Mouse (Mus musculus): ENCODE results near the gene Fbxl5. TPM values are rescaled to one million over a fixed set of nuclear protein-coding genes. Genes with fewer than 3 reads are reported as not detected.

The Fbxl5 gene
- polyA plus RNA-seq, 1 experiment: 31.4 TPM

DNA sequence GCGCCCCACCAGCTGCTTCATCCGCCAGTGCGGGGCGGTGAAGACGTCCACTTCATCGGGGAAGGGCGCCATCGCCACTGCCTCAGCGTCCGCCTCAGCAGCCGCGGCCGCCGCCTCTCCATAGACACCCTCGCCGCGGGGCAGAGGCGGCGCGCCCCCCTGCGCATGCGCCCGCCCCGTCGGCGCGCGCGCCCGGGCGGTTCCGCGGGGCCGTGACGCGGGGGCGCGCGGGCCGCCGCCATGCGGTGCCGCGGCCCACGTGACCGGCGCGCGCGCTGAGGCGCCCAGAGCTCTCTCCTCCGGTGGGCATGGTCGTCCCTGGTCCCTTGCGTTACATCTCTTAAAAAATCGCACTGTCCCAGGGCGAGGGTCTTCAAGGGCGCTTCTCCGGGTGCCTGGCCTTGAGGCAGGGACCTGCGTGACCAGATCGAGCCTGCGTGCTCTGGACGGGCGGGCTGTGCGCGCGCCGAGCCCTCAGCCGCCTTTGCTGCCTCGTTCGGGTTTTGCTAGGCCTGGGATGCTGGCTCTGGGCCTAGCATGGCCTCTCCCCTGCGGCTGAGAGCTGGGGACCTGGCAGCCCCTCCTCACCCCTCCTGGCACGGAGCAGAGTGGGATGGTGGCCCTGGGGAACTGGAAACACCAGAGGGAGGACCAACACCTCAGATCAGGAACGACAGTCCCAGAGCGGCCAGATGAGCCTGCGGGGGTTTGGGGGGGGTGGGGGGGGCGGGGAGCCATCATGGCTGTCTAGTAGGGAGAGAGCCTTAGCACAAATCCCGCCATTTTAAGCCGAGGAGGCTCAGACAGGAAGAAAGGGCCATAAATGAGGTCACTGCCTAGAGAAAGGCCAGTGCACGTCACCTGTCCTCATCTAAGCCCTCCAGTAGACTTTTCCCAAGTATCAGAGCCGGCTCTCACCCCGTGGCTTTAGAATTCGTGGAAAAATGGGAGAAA, 39.2 kb downstream of the Fbxl5 start:
- DNase-seq (ENCODE audit: low read depth): no peak

DNA sequence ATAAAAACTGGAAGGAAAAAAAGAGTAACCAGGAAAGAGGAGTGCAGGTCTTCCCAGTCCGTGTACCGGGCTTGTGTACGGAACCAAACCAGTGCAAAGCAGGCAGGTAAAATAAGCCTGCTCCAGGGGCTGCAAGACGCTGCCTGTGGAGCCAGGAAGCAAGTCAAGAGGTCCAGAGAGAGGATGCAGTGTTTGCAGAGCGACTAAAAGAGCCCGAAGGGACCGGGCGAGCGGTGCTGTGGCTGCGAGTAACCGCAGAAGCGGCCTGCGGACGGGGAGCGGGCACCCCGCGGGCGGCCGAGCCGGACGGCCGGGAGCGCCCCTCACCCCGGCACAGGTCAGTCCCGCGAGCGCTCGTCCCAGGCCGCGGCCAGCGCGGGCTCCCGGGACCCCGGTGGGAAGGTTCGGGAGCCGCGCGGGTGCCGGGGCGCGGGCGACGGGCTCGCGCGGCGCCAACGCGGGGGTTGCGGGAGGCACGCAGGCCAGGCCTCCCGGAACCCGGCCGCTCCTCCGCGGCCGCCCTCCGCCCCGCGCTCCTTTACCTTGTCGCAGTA, 39.9 kb downstream of the Fbxl5 start:
- DNase-seq (ENCODE audit: low read depth): no peak

DNA sequence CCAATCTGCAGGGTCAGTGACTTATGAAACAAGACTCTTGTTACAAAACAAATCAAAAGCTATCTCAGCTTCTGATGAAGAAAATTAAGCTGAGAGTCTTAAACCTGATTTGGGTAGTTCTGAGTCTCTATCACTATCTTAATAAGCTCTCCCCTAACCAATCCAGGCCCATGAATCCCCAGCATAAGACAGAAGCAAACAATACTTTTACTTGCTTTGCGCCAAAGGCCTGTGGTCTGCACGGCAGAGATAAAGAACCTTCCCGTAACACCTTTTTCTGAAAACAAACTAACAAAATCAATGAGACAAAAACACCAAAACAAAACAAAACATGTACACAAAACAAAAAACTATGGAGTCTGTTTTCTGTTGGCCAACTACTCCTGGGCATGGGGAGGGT, 42.9 kb downstream of the Fbxl5 start:
- DNase-seq (ENCODE audit: low read depth): no peak

DNA sequence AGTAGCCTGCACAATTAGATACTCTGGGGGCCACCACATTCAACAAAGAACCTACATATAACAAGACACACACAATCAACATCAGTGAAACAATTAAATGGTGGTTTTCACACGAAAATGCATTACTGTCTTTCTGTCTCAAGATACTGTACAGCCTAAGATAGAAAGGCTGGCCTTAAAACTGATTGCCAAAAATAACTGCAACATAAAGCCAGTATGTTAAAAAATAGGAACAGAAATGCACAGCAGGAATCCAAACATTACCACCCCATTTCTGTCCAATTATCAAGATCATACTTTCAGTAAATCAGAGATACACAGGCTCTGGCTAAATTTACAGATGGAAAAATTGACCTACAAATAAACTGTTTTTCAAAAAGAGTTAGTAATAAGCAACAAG, 44.4 kb downstream of the Fbxl5 start:
- no peak for DNase-seq (ENCODE audit: low read depth)

DNA sequence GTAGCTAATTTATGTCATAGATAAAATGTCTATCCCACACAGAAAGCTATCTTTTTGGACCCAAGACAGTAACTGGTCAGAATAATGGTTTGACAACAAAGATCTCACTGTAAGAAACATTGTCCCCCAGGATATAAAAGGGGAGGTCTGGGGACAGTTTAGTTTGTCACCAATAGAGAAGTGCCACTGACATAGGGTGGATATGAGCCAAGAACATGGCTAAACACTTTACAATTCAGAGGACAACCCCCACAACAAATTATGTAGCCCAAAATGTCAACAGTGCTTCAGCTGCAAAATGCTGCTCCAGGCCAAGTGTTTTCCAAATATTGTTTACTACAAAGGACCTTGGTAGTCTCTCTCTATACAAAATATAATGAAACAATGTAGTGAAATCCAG, 45.0 kb downstream of the Fbxl5 start:
- no peak for DNase-seq (ENCODE audit: low read depth)

DNA sequence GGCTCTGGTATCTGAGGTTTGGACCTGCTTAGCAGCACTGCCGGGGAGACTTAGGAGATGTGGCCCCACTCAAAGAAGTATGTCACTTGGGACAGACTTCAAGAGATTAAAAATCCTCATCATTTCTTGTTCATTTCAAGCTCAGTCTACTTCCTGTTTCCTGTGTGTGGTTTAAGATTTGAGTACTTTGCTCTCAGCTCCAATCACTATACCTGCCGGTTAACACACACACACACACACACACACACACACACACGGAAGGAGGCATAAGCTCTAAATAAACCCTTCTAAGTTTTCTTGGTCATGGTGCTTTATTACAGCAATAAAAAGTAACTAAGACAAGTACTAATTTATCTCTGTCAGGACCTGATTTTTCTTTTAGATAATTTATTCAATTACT, 49.9 kb downstream of the Fbxl5 start:
- no peak for DNase-seq (ENCODE audit: low read depth)

DNA sequence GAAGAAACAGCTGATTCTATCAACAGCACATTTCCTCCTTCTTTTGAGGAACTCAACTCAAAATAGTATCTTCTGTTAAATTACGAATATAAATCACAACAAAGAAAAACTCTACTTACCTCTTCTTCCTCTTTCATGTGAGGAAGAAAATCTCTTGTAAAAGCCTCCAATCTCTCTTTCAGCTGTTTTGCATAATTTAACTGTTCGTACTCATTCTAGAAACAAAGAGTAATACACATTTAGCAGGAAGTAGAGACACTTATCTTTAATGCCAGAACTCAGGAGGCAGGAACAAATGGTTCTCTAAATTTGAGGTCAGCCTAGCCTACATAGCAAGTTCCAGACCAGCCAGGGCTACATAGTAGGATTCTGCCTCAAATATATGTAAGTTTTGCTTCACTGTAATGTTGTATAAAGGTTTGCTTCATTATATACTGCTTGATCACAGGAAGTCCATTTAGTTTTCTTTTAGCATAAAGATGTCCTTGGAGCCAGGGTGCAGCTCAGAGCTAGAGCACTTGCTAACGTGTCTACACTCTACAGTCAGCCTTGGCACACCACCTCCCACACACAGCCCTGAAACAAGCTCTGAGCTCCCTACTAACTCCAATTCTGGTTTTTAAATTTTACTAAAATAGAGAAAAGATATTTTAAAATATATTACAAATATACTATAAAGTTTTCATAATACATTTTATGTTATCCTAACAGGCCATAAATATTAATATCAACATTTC, 50.7 kb downstream of the Fbxl5 start:
- DNase-seq (ENCODE audit: low read depth): no peak

DNA sequence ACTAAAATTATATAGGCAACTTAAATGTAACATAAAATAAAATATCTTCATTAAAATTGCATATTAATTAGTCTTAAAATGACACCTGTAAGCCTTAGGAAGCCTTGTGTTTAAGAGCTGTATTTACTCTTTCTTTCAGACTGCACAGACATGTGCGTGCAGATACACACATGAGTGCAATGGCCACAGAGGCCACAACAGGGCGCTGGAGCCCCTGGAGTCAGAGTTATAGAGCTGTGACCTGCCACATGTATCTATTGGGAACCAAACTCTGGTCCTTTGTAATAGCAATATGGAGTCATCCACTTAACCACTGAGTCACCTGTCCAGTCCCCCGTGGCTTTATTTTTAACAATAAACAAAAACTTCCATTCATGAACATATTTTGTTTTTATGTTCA, 72.3 kb downstream of the Fbxl5 start:
- no peak for DNase-seq (ENCODE audit: low read depth)

DNA sequence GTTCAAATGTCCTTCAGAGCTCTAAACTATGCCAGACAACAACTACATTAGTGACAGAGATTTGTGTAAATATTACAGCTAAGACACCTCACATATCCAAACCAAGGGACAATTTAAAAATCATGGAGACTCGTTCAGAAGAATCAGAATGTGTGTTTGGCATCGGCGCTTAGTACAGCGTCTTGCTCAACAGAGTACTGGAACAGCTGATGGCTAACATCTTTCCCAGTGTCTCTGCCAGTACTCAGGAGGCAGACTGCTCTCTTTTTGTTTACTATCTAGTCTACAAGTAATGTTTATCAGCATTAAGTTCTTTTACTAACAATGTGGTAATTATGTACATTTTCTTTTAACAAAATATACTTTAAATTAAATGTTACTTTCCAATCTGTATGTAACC, 73.4 kb downstream of the Fbxl5 start:
- no peak for DNase-seq (ENCODE audit: low read depth)

DNA sequence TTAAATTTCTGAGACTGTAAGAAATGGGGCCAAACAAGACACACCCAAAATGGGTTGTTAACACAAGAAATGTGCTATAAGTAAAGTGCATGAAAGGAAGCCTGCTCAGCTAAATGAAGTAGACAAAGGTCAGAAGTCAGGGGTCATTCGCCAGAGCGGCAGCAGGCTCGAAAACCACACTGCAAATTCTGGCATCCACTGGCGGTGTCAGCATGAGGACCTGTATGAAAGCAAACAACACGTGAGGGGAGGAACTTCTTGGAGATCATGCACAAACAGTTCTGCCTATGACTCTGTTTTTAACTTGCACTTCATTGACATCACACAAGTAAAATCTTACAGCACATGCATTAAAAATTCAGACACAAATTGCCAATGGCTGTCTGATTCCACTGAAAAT, 76.3 kb downstream of the Fbxl5 start:
- no peak for DNase-seq (ENCODE audit: low read depth)

DNA sequence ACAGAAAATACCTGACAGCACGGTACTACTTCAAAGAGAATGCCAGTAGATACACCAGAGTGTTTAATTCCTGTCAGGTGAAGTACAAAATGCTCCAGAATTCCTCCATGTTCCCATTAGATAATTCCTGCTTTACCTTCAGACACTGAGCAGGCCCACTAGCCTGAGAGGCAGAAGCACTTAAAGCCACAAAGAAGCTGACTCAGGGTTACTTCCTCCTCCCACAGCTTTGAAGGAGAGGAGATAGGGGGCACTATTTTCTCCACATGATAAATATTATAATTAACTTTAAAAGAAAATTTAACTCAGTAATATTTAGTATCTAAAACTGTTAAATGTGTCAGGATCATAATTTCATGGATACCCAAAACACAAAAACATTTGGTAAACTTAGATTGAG, 77.3 kb downstream of the Fbxl5 start:
- no peak for DNase-seq (ENCODE audit: low read depth)

DNA sequence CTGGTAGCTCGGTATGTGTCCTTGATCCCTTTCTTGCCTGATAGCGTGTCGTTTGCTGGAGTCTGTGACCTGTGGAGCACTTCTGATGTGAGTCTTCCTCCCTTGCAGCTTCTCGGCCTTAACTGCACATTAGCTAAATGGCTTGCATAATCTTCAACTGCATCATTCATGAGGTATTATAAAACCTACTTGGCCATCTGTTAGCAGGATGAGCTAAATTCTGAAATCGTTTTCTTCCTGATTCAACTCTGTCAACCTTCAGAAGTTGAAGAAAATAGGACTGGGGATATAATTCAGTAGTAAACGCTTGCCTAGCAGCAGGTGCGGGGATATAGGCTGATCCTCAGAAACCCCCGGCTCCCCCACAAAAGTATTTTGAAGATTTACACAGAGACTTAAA, 89.1 kb downstream of the Fbxl5 start:
- no peak for DNase-seq (ENCODE audit: low read depth)

DNA sequence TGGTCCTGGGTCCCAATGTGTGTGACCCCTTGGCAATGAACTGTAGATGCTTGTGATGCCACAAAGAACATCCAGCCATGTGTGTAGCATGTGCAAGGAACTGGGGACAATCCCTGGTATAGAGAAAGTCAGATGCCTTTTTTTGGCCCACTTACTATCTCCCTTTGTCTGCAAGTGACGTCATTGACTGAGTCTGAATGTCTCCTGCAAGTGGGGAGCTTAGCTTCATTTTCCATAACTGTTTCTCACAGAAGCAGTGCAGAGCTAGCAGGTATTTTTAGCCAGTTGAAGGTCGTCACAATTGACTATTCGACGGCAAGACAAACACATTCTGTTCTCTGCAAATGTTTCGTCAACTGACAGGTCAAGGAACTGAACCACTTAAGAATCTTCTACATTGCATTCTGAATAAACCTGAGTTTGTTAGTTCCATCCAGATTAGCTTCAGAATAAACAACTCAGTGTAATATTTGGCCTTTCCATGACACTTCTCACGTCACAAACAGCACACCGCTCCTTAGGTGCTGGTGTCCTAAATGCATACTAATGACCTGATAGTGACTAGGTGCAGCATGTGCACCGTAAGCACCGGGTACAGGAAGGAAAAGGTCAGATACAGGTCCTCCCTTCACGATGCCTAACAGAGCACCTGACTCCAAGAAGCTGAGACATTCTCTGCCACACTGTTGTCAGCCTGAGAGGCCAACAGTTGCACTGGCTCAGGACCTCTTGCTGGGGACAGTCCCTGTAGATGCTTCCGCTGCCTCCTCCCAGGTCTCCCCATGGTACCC, 92.9 kb downstream of the Fbxl5 start:
- DNase-seq (ENCODE audit: low read depth): no peak

DNA sequence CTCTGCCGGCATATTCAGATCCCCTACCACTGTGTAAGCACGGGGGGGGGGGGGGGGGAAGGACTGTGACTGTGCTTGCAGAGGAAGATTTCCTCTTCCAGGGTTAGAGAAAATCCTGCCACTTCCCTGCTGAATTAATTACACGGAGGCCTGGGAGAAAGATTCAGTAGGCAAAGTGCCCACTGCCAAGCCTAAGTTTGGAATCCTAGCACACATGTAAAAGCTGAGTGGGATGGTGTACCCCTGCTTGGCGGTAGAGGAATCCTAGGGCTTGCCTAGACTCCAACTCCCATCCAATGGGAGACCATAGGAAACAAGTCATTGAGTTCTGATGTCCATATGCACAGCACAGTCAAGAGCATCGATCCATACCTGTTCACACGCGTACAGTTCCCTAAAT, 97.6 kb downstream of the Fbxl5 start:
- DNase-seq (ENCODE audit: low read depth): no peak

DNA sequence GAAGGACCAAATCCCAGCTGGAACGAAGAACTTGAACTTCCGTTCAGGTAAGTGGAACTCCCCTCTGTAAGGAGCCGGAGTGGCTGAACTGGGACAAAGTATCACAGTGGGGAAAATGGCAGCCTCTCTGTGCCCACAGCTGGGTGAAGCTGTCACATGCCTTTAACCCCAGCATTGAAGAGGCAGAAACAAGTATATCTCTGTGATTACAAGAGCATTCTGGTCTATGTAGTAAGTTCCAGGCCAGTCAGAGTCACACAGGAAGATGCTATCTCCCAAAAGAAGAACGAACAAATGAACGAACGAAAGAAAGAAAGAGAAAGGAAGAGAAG, 99.0 kb downstream of the Fbxl5 start:
- no peak for DNase-seq (ENCODE audit: low read depth)

DNA sequence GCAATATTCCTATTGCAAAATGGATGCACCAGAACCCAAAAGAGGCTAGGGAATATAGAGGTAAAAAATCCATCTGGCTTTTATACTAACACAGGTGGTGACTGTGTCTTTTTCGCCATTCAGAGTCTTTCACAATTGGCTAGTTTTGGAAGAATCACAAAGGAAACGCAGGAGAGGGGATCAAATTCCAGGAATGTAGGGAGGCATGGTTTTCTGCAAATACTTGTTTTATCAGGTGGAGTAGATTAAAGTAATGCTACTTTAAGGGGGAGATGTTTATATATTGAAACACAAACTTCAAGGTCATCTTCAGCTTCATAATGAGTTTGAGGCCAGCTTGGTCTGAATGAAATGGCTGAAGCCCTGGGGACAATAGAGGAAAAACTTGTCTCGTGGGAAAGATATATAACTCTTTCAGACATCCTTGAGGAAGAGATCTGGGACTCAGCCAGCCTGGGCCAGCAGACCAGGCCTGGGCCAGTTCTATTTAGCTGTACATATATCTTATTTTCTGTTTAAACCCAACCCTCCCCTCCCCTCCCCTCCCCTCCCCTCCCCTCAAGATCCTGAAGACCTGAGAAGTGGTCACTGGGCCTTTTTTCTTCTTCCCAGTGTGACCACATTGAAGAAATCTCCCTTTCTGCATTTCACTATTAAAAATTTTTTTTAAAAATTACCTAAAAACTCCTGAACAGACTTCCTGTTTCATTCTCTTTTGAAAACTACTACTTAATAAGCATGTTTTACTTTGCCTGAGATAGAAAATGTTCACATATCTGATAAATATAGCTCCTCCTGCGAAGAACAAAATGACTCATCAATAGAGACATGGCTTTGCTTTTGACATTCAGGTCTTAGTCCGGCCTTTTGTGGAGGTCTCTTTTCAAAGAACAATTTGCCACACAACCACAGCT, 99.6 kb downstream of the Fbxl5 start:
- no peak for DNase-seq (ENCODE audit: low read depth)

DNA sequence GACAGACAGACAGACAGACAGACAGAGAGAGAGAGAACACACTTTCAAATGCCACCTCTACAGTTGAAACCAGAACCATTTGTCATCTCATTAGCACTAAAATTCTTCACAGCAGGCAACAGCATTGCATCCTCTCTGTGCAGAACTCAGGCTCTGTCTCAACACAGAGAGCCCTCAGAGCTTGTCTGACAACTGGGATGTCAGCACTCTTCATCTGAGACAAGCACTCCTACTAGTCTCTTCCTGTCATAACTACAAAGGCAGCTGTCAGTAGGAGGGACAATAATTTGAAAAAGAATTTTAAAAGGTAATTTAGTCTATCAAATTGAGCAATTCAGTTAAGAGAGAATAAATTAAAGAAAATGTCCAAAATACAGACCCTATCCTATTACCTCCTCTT, 122.2 kb downstream of the Fbxl5 start:
- DNase-seq (ENCODE audit: low read depth): no peak

DNA sequence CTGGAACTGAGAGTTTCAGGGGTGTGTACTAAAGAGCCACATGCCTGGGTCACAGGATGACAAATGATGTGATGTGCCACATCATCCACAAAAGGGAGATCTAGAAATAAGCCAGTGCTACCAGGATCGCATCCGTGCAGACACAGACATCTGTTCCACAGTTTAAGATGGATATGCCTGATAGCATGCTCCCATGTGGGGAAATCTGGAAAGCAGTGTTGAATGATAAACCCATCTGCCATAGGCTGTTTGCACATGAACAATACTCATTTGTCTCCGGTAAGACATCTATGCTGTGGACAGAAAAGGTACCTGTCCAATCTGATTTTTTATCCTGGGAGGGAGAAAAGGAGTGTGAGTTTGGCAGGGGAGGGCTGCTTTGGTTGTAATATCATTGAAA, 124.3 kb downstream of the Fbxl5 start:
- DNase-seq (ENCODE audit: low read depth): no peak

Measured in gonadal fat pad, adult 2 months (tissue).